Mouse (Mus musculus): ENCODE measurements around the gene Adam1b. TPM values are rescaled to one million over a fixed set of nuclear protein-coding genes. Genes with fewer than 3 reads are reported as not detected.

Gene Adam1b
- total RNA-seq, 2 experiments from 2014 or later = not detected

Other genes with a start within 250 kb of the Adam1b start
- gene Trafd1, start 117.8 kb downstream of the Adam1b start, total RNA-seq (2021) = 10 to 100 TPM; 54.2 to 59.1 TPM
- gene Naa25, start 105.5 kb downstream of the Adam1b start, total RNA-seq (2021) = 10 to 100 TPM; 22.2 to 23.7 TPM
- gene Tmem116, start 51.5 kb downstream of the Adam1b start, total RNA-seq (2021) = 1 to 10 TPM; 6.4 to 7.1 TPM
- gene Erp29, start 50.9 kb downstream of the Adam1b start, total RNA-seq (2021) = 10 to 100 TPM; 70.3 to 80.6 TPM
- gene Adam1a, start 42.0 kb upstream of the Adam1b start, total RNA-seq (2021) = 1 to 10 TPM; 2.3 to 3.7 TPM
- gene Gm42878, start 42.0 kb upstream of the Adam1b start, total RNA-seq (2021) = not detected
- gene Mapkapk5, start 42.5 kb upstream of the Adam1b start, total RNA-seq (2021) = 10 to 100 TPM; 64.4 to 72.4 TPM
- gene Aldh2, start 90.4 kb upstream of the Adam1b start, total RNA-seq (2021) = 100 to 1,000 TPM; 117 to 123 TPM
- 10 to 100 TPM; 10.1 to 10.3 TPM for gene Acad12, start 115.5 kb upstream of the Adam1b start, total RNA-seq (2021)
- gene Acad10, start 157.1 kb upstream of the Adam1b start, total RNA-seq (2021) = 1 to 10 TPM; 5.6 to 6.1 TPM
- 10 to 100 TPM; 24.2 to 26.2 TPM for gene Brap, start 157.1 kb upstream of the Adam1b start, total RNA-seq (2021)
- 100 to 1,000 TPM; 127 to 152 TPM for gene Atxn2, start 207.9 kb upstream of the Adam1b start, total RNA-seq (2021)

Measured in gastrocnemius, postnatal 10 days (tissue).